Mouse (Mus musculus): ENCODE results near the gene Abhd8.
"Not testable (repeated sequence)": the region's sequence is repeated elsewhere in the genome, so short reads cannot be mapped to it uniquely, and the experiment has no call there.

The Abhd8 gene

GRCm38 (mm10) chr8:71461152-71461840 is 2.2 kb downstream of the Abhd8 start:
- no peak for DNase-seq (ENCODE audit: low spot score in 2 of 2)

DNA sequence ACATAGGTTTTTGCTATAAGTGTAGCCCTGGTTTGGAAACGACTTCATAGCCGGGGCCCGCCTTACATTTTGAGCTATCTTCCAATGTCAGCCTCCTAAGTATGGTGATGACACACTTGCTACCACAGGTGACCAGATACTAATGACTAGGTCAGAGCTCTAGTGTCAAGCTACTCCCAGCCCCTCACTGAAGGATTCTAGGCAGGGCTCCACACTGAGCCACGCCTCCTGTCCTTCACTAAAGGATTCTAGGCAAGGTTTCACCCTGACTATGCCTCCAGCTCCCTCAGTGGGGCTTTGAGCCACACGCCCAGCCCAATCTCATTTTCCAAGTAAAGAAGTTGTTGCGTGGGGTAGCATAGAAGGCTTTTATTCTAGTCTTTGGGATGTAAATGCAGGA is 2.7 kb downstream of the Abhd8 start:
- DNase-seq (ENCODE audit: low spot score in 2 of 2): no peak

DNA sequence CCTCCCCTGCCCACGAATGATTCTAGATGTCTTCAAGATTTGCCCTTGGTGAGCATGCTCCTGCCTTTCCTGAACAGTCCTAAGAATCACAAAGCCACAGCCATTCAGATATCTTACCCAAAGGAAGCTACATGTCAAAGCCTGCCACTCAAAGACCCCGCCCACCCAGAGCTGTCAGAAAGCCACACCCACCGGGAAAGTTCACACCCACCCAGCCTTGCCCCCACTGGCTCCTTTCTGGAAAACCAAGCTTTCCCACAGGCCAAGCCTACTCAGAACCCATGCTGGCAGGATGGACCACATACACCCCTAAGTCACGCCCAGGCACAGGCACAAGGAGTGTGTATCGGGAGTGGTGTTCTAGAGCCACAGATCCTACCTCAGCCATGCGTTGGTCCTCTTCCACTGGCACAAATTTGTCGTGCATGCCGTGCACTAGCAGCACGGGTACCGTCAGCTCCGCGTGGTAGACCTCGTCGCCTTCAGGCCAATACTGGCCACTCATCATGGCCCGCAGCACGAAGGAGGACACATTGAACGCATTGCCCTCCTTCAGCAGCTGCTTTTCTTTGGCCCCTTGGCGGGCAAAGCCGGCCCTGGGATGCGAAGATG is 5.7 kb downstream of the Abhd8 start:
- no peak for DNase-seq (ENCODE audit: low spot score in 2 of 2)

GRCm38 (mm10) chr8:71456906-71457305 is 6.5 kb downstream of the Abhd8 start:
- no peak for DNase-seq (ENCODE audit: low spot score in 2 of 2)

GRCm38 (mm10) chr8:71454668-71455067 is 8.8 kb downstream of the Abhd8 start:
- DNase-seq (ENCODE audit: low spot score in 2 of 2): no peak

- DNase-seq (ENCODE audit: low spot score in 2 of 2): no peak
Measured at GRCm38 (mm10) chr8:71452669-71453068, 10.8 kb downstream of the Abhd8 start.

- DNase-seq (ENCODE audit: low spot score in 2 of 2): no peak
Measured at GRCm38 (mm10) chr8:71451777-71452176, 11.7 kb downstream of the Abhd8 start.

- no peak for DNase-seq (ENCODE audit: low spot score in 2 of 2)
Measured at GRCm38 (mm10) chr8:71451337-71451736, 12.1 kb downstream of the Abhd8 start.

DNA sequence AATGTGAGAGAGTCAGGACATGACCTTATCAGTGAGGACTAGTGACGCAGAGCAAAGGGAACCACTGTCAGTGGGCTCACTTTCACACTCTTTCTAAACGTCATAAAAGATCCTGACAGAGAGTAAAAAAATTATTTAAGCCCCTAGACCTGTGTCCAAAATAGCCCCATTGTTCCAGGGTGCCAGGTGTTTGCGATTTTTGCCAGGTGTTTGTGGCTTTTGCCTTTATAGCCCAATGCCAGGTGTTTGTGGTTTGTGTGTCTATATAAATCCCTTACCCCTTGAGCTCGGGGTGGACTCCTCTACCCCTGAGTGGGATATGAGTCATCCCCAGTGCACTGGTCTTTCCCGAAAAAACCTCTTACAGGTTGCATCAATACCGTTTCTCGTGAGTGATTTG is 18.4 kb downstream of the Abhd8 start:
- DNase-seq (ENCODE audit: low spot score in 2 of 2): no peak

GRCm38 (mm10) chr8:71441404-71441803 is 22.1 kb downstream of the Abhd8 start:
- DNase-seq (ENCODE audit: low spot score in 2 of 2): peak in 1 of 2 experiments; percentile 22

DNA sequence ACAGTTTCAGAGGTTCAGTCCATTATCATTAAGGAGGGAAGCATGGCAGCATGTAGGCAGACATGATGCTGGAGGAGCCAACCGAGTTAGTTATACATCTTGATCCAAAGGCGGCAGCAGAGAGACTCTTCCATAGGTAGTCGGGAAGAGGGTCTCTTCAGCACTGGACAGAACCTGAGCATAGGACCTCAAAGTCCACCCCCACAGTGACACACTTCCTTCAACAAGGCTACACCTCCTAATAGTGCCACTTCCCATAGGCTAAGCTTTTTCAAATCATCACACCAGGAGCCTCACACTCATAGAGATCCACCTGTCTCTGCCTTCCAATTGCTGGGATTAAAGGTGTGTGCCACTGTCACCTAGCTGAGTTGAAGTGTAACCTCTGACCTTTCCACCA is 26.4 kb downstream of the Abhd8 start:
- DNase-seq (ENCODE audit: low spot score in 2 of 2): no peak

DNA sequence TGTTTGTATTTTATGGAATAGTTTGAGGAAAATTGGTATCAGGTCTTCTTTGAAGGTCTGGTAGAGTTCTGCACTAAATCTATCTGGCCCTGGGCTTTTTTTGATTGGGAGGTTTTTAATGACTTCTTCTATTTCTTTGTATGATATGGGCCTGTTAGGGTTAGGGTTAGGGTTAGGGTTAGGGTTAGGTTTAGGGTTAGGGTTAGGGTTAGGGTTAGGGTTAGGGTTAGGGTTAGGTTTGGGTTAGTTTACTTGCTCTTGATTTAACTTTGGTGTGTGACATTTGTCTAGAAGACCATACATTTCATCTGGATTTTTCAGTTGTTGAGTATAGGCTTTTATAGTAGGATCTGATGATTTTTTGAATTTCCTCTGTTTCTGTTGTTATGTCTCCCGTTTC is 30.5 kb downstream of the Abhd8 start:
- DNase-seq (ENCODE audit: low spot score in 2 of 2): not testable (repeated sequence)

DNA sequence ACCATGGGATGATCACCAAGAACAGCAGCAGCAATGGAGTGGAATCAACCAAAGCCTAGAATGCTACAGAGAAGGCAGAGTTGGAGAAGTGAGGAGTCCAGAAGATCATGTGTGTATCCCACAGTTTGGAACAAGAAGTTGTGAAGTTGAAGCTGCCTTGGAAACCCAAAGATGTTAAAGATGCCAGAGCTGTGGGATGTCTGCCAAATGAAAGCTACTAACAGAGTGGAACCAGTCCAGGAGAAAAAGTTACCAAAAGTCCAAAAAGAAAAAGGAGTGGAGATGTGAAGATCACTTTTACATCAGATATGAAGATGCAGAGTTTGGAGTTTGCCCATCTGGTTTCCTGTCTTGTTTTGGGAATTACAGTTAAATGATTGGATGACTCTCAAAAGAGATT is 41.3 kb downstream of the Abhd8 start:
- DNase-seq (ENCODE audit: low spot score in 2 of 2): no peak

- no peak for DNase-seq (ENCODE audit: low spot score in 2 of 2)
Measured at GRCm38 (mm10) chr8:71411535-71412273, 51.8 kb downstream of the Abhd8 start.

DNA sequence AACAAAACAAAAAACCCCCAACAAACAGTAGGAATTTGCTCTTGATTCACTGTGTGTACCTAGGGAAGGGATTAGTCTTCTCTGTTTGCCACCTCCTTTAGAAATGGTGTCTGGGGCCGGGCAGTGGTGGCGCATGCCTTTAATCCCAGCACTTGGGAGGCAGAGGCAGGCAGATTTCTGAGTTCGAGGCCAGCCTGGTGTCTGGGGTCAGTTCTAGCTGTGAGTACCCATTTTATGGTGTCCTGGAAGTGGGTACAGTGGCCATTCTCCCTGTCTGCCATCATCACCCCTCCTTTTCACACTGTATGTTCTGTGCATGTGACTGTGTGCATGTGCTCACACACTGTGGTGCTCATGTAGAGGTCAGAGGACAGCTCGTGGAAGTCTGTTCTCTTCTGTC is 55.2 kb downstream of the Abhd8 start:
- DNase-seq (ENCODE audit: low spot score in 2 of 2): no peak

GRCm38 (mm10) chr8:71407441-71407840 is 56.0 kb downstream of the Abhd8 start:
- DNase-seq (ENCODE audit: low spot score in 2 of 2): no peak

All from frontal cortex, postnatal 14 days (tissue).